Mouse (Mus musculus) limb, embryonic 14.5 days (tissue): ENCODE measurements around the gene Tapbp. TPM values are rescaled to one million over a fixed set of nuclear protein-coding genes. Genes with fewer than 3 reads are reported as not detected.

ENCODE experiments used
- ATAC-seq: fragments of 200-750 bp; cut with Nextera tagmentation; 2 replicates; pipeline ENCODE4 v1.8.0; 2017; ENCODE audit warnings: low read depth, moderate number of reproducible peaks, moderate TSS enrichment; ENCODE audit not compliant: low FRiP score
- DNase-seq: peaks from one replicate; pipeline ENCODE4 v3.0.0-alpha.2; 2015; ENCODE audit warnings: low spot score
- H3K27ac ChIP-seq: fragments of 300-500 bp; sonication (generic); replicated peaks from 2 replicates; pipeline ENCODE4 v1.5.1; 2014; ENCODE audit warnings: low read depth, mild to moderate bottlenecking, low read length, moderate library complexity, mixed read lengths
- H3K27me3 ChIP-seq: fragments of 300-500 bp; sonication (generic); 2 replicates; pipeline ENCODE4 v1.6.1; 2014; ENCODE audit warnings: low read length, mixed read lengths; ENCODE audit not compliant: control insufficient read depth, insufficient read depth
- H3K36me3 ChIP-seq: fragments of 300-500 bp; sonication (generic); 2 replicates; pipeline ENCODE4 v1.6.1; 2014; ENCODE audit warnings: mild to moderate bottlenecking, low read length, moderate library complexity, mixed read lengths; ENCODE audit not compliant: control insufficient read depth, insufficient read depth
- H3K4me1 ChIP-seq: fragments of 300-500 bp; sonication (generic); 2 replicates; pipeline ENCODE4 v1.6.1; 2014; ENCODE audit warnings: antibody characterized with exemption, low read length, mixed read lengths; ENCODE audit not compliant: control insufficient read depth, insufficient read depth
- H3K4me2 ChIP-seq: fragments of 300-500 bp; sonication (generic); replicated peaks from 2 replicates; pipeline ENCODE4 v1.6.1; 2014; ENCODE audit warnings: low read depth, mild to moderate bottlenecking, low read length, moderate library complexity; ENCODE audit not compliant: severe bottlenecking
- H3K4me3 ChIP-seq: fragments of 300-500 bp; sonication (generic); replicated peaks from 2 replicates; pipeline ENCODE4 v1.5.1; 2014; ENCODE audit warnings: low read length
- H3K9ac ChIP-seq: fragments of 300-500 bp; sonication (generic); 2 replicates; pipeline ENCODE4 v1.6.1; 2014; ENCODE audit warnings: mild to moderate bottlenecking, low read depth, low read length, moderate library complexity; ENCODE audit not compliant: severe bottlenecking
- H3K9me3 ChIP-seq: fragments of 300-500 bp; sonication (generic); 2 replicates; pipeline ENCODE4 v1.6.1; 2016; ENCODE audit warnings: low read length; ENCODE audit not compliant: control insufficient read depth
- POLR2A ChIP-seq: fragments of 200-500 bp; IDR thresholded peaks from 2 replicates; pipeline ENCODE4 v1.8.0; 2012; ENCODE audit warnings: inconsistent platforms, mild to moderate bottlenecking, moderate library complexity, borderline replicate concordance; ENCODE audit not compliant: insufficient read depth, insufficient read length; ENCODE audit errors: extremely low read depth
- WGBS: fragments of 180-500 bp; shearing (Covaris S2); extraction: QIAGEN DNeasy Blood & Tissue Kit; methylation state at CpG from one replicate; pipeline ENCODE4 v1.1.7; 2014; 5-methylcytosine and 5-hydroxymethylcytosine counted together
- polyA plus RNA-seq, 2 experiments: library from polyadenylated mRNA; depleted of rRNA in 1 of 2; stranded (reverse) in 1 of 2; unstranded in 1 of 2; fragments of >200 nt; fragmentation: Nextera tagmentation in 1 of 2; extraction: Ambion mirVana in 1 of 2; gene quantifications; 2 replicates each; pipeline versions ENCODE4 v1.2.1 to v1.2.3; 2012 to 2014

Gene Tapbp
- polyA plus RNA-seq, 2 experiments, result 18.7 to 28.9 TPM

GRCm38 (mm10) chr17:33911052-33911812 lies 4.5 kb upstream of the Tapbp start:
- Histone ChIP-seq H3K27me3 (no peaks in the 10 kb centered on the region), H3K4me1 (peaks cover 16% of the 10 kb centered on the region), H3K27ac (no peak overlapping the region), H3K9ac (no peak overlapping the region), H3K4me2 (no peak overlapping the region), H3K36me3 (peaks cover 43% of the 10 kb centered on the region), H3K9me3 (no peaks in the 10 kb centered on the region), H3K4me3 (no peak overlapping the region)
- no peak for TF ChIP-seq POLR2A
- no peak for ATAC-seq
- DNase-seq, result no peak
- WGBS, result 93% methylated on average over 31 of the region's 31 CpGs

GRCm38 (mm10) chr17:33911813-33912414 lies 3.8 kb upstream of the Tapbp start:
- H3K4me3 ChIP-seq, result no peak overlapping the region
- peaks cover 19% of the 10 kb centered on the region for H3K4me1 ChIP-seq
- peaks cover 43% of the 10 kb centered on the region for H3K36me3 ChIP-seq
- H3K9me3 ChIP-seq, result no peaks in the 10 kb centered on the region
- H3K27ac ChIP-seq, result no peak overlapping the region
- H3K9ac ChIP-seq, result no peak overlapping the region
- no peaks in the 10 kb centered on the region for H3K27me3 ChIP-seq
- ATAC-seq (no peak), DNase-seq (no peak)
- TF ChIP-seq POLR2A, result no peak
- H3K4me2 ChIP-seq, result no peak overlapping the region
- 92% methylated on average over 28 of the region's 28 CpGs for WGBS

GRCm38 (mm10) chr17:33913264-33913663 lies 2.4 kb upstream of the Tapbp start:
- ATAC-seq (no peak), DNase-seq (no peak)
- no peak overlapping the region for H3K4me2 ChIP-seq
- H3K4me3 ChIP-seq, result no peak overlapping the region
- peaks cover 19% of the 10 kb centered on the region for H3K4me1 ChIP-seq
- H3K36me3 ChIP-seq, result peaks cover 48% of the 10 kb centered on the region
- TF ChIP-seq POLR2A, result no peak
- no peak overlapping the region for H3K9ac ChIP-seq
- no peak overlapping the region for H3K27ac ChIP-seq
- H3K27me3 ChIP-seq, result no peaks in the 10 kb centered on the region
- H3K9me3 ChIP-seq, result no peaks in the 10 kb centered on the region
- WGBS, result 90% methylated on average over 10 of the region's 10 CpGs

GRCm38 (mm10) chr17:33913905-33914304 lies 1.8 kb upstream of the Tapbp start:
- WGBS, result 96% methylated on average over 8 of the region's 8 CpGs
- Histone ChIP-seq H3K4me1 (peaks cover 21% of the 10 kb centered on the region), H3K9ac (no peak overlapping the region), H3K27ac (no peak overlapping the region), H3K36me3 (peaks cover 48% of the 10 kb centered on the region), H3K4me2 (no peak overlapping the region), H3K9me3 (no peaks in the 10 kb centered on the region), H3K27me3 (no peaks in the 10 kb centered on the region), H3K4me3 (no peak overlapping the region)
- TF ChIP-seq POLR2A, result no peak
- DNase-seq (no peak), ATAC-seq (no peak)

GRCm38 (mm10) chr17:33914969-33915391 lies 719 bp upstream of the Tapbp start:
- Histone ChIP-seq H3K36me3 (peaks cover 48% of the 10 kb centered on the region), H3K4me3 (peak overlapping the region; percentile 48; the same call in 1 of the 2 replicates)

More at GRCm38 (mm10) chr17:33914969-33915391, 719 bp upstream of the Tapbp start:
- H3K9me3 ChIP-seq, result no peaks in the 10 kb centered on the region
- H3K9ac ChIP-seq, result no peak overlapping the region
- no peak for DNase-seq
- TF ChIP-seq POLR2A, result no peak
- ATAC-seq, result no peak
- WGBS, result 84% methylated on average over 13 of the region's 13 CpGs
- H3K27me3 ChIP-seq, result no peaks in the 10 kb centered on the region
- H3K4me1 ChIP-seq, result peaks cover 26% of the 10 kb centered on the region
- no peak overlapping the region for H3K27ac ChIP-seq
- peak overlapping the region; percentile 44; the same call in 1 of the 2 replicates for H3K4me2 ChIP-seq
